Mouse (Mus musculus): ENCODE measurements at regions not wholly inside any gene's neighbourhood (a gene's known extent, or its start where the extent isn't known, plus 50 kb on each side); places are given as distances from the start of the nearest gene placed in this dataset.

- Histone ChIP-seq H3K4me2 (peak overlapping the region; percentile 72), H3K4me3 (peak overlapping the region; percentile 79), H3K9me3 (no peaks in the 10 kb centered on the region), H3K27me3 (replicated peaks) (no peaks in the 10 kb centered on the region), H3K27ac (peak overlapping the region; percentile 98), H3K9ac (peak overlapping the region; percentile 86), H3K4me1 (peaks cover 38% of the 10 kb centered on the region), H3K36me3 (replicated peaks) (no peaks in the 10 kb centered on the region)
- ATAC-seq (replicated peaks), result no peak
- under 1% methylated on average over 16 of the region's 16 CpGs for WGBS
Measured at GRCm38 (mm10) chr13:107887366-107888230, 156.6 kb upstream of the Smim15 start.

GRCm38 (mm10) chr13:107884836-107885235, 159.4 kb upstream of the Smim15 start:
- peaks cover 29% of the 10 kb centered on the region for H3K4me1 ChIP-seq
- 82% methylated on average over 3 of the region's 3 CpGs for WGBS

DNA sequence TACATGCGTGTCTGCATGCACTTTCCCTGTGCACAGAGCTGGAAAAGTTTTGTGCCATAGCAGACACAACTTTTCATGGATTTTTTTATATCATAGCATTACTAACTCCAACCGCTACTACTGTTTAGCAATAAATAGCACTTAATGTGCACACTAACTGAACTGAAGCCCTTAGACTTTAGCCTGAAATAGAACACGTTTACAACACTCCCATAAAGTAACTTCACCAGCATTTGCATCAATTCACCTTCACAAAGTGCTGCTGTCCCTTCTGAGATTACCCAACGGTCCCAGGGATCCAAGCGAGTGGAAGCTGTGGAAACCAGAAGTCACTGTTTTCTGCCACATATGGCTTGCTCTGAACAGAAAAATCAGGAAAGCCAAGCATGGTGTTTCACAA, 161.9 kb upstream of the Smim15 start:
- Histone ChIP-seq H3K9me3 (no peaks in the 10 kb centered on the region), H3K9ac (no peak overlapping the region), H3K36me3 (replicated peaks) (no peaks in the 10 kb centered on the region), H3K27ac (no peak overlapping the region), H3K4me1 (peaks cover 28% of the 10 kb centered on the region), H3K4me3 (no peak overlapping the region), H3K4me2 (no peak overlapping the region), H3K27me3 (replicated peaks) (no peaks in the 10 kb centered on the region)
- 88% methylated on average over 5 of the region's 5 CpGs for WGBS
- ATAC-seq (replicated peaks), result no peak

More at GRCm38 (mm10) chr13:107884836-107885235, 159.4 kb upstream of the Smim15 start:
- no peaks in the 10 kb centered on the region for H3K36me3 ChIP-seq (replicated peaks)
- no peak overlapping the region for H3K4me2 ChIP-seq
- no peaks in the 10 kb centered on the region for H3K27me3 ChIP-seq (replicated peaks)
- H3K4me3 ChIP-seq, result no peak overlapping the region
- H3K27ac ChIP-seq, result no peak overlapping the region
- ATAC-seq (replicated peaks), result no peak
- no peaks in the 10 kb centered on the region for H3K9me3 ChIP-seq
- no peak overlapping the region for H3K9ac ChIP-seq

DNA sequence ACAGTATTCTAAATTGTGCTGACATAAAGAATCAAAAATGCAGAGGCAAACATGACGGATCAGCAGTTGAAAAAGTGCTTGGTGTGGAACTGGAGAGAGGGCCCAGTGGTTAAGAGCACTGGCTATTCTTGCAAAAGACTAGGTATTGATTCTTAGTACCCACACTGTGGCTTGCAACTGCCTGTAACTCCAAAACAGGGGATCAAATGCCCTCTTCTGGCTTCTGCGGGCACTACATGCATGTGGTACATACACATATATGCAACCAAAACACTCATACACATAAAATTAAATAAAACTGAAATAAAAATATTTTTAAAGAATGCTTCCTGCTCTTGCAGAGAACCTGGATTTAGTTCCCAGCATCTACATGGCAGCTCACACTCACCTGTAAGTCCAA, 163.7 kb upstream of the Smim15 start:
- no peaks in the 10 kb centered on the region for H3K9me3 ChIP-seq
- H3K4me1 ChIP-seq, result peaks cover 17% of the 10 kb centered on the region
- no peak overlapping the region for H3K4me2 ChIP-seq
- H3K36me3 ChIP-seq (replicated peaks), result no peaks in the 10 kb centered on the region
- H3K27me3 ChIP-seq (replicated peaks), result no peaks in the 10 kb centered on the region
- no peak overlapping the region for H3K9ac ChIP-seq
- no peak overlapping the region for H3K4me3 ChIP-seq
- no peak for ATAC-seq (replicated peaks)
- 98% methylated on average over 2 of the region's 2 CpGs for WGBS
- H3K27ac ChIP-seq, result no peak overlapping the region

DNA sequence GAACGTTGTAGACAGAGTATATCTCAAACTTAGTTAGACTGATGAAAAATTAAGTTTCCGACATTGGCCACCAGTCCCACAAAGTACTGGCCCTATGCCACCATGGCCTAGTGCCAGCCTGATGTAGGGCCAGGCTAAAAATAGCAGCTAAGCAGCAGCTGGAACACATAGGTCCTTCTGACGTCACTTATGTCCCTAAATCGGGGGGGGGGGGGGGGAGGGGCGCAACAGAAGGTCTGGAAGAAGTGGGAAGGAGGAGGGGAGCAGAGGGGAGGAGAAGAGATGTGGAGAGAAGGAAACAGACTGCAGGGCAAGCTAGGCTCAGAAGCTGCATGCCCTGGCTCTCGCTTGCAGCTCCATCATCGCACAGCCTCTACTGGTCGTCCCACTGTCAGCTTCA, 164.7 kb upstream of the Smim15 start:
- Histone ChIP-seq H3K9ac (no peak overlapping the region), H3K36me3 (replicated peaks) (no peaks in the 10 kb centered on the region), H3K4me3 (no peak overlapping the region), H3K27ac (no peak overlapping the region), H3K9me3 (no peaks in the 10 kb centered on the region), H3K4me2 (no peak overlapping the region), H3K27me3 (replicated peaks) (no peaks in the 10 kb centered on the region), H3K4me1 (peaks cover 11% of the 10 kb centered on the region)
- 78% methylated on average over 7 of the region's 8 CpGs for WGBS
- no peak for ATAC-seq (replicated peaks)

DNA sequence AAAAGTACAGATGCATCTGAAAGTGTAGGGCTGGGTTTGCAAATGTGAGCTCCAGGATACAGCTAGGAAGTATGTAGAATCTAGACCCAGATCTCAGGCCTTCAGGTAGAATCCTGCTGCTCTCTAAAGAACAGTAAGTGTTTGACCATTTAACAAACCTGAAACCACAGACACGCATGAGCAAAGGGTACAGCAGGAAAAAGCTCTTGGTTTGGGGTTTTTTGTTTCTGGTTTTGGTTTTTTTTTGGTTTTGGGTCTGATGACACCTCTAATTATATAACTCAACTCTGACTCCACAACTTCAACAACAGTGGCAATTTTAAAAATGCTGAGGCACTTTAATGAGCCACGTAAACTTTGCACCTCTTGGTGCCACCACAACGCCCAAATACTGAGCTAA, 165.3 kb upstream of the Smim15 start:
- Histone ChIP-seq H3K36me3 (replicated peaks) (no peaks in the 10 kb centered on the region), H3K4me2 (no peak overlapping the region), H3K27me3 (replicated peaks) (no peaks in the 10 kb centered on the region), H3K4me1 (peaks cover 6% of the 10 kb centered on the region), H3K27ac (no peak overlapping the region), H3K4me3 (no peak overlapping the region), H3K9ac (no peak overlapping the region), H3K9me3 (no peaks in the 10 kb centered on the region)
- 99% methylated on average over 3 of the region's 3 CpGs for WGBS
- no peak for ATAC-seq (replicated peaks)

DNA sequence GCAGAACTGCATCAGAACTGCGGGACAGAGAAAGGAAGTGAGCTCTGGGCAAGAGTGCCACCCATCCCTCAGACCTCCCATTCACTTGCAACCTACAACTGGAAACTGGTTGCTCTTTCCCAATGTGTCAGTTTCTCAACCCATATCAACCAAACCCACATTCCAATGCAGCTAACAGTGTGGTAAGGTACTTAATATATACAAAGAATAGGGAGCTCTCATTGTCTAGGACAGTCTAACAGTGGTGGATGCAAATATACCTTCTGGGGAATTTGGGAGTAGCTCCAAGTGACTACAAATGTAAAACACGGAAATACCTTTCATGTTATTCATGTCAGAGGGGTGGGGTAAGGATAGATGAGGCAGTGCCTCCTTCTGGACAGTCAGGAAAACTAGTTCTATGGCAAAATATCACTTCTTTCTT, 171.0 kb upstream of the Smim15 start:
- WGBS, result 70% methylated on average over 2 of the region's 2 CpGs
- ATAC-seq (replicated peaks), result no peak

DNA sequence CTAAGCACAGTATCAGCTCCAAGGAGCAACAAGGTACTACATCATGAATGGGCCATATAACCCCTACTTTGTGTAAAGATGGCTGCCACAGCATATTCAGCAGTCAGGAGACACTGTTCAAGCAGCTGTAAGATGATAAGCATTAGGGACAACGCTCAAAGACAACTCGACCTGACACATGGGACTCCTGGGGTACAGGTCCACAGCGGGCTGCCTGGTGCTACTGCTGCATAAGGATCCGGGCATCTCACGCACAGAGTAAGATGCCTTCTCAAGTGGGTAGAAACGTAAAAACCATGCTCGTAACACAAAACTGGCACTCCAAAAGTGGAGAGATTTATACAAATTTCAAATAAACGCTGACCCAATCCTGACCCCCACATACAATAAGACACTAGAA, 171.7 kb upstream of the Smim15 start:
- Histone ChIP-seq H3K27me3 (replicated peaks) (no peaks in the 10 kb centered on the region), H3K27ac (no peak overlapping the region), H3K9ac (no peak overlapping the region), H3K4me2 (no peak overlapping the region), H3K4me3 (no peak overlapping the region), H3K36me3 (replicated peaks) (no peaks in the 10 kb centered on the region), H3K9me3 (no peaks in the 10 kb centered on the region), H3K4me1 (peaks cover 33% of the 10 kb centered on the region)
- no peak for ATAC-seq (replicated peaks)
- WGBS, result 84% methylated on average over 8 of the region's 8 CpGs

More for the DNA sequence above, 171.0 kb upstream of the Smim15 start:
- Histone ChIP-seq H3K27me3 (replicated peaks) (no peaks in the 10 kb centered on the region), H3K9ac (no peak overlapping the region), H3K4me2 (no peak overlapping the region), H3K9me3 (no peaks in the 10 kb centered on the region), H3K4me3 (no peak overlapping the region), H3K4me1 (peaks cover 31% of the 10 kb centered on the region), H3K36me3 (replicated peaks) (no peaks in the 10 kb centered on the region), H3K27ac (no peak overlapping the region)

DNA sequence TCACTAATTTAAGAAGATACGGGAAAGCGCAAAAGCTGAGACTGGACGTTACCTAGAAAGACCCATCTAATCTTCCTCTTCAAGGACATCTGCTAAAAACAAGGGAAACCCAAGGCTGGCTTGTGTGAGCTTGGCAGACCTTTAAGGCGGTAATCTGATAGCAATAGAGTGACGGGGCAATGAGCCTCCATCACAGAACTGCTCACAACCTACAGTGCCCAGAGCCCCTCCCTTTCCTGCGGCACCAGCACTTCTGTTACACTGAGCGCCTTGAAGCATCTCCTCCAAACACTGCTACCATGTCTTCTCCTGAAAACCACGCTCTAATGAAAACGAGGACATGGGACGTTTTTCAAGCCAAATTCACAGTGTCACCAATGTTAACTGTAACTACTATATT, 172.1 kb upstream of the Smim15 start:
- 71% methylated on average over 10 of the region's 10 CpGs for WGBS
- Histone ChIP-seq H3K4me1 (peaks cover 33% of the 10 kb centered on the region), H3K27ac (no peak overlapping the region)

DNA sequence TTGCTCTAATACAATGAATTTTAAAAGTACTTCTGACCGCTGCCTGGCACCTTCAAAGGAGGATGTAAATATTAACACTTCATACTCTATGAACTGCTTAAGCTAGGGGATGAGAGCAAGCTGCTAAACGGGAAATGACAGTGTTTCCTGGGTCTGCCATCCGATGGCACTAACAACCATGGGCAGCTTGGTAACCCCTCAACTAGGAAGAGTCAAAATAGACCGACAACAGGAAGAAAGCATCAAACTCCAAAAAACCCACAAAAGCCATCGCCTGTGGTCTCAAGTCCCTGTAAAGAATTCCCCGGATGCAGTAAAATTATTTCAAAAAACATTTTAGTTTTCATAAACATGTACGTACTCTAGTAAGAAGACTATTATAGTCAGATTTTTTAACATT, 175.3 kb upstream of the Smim15 start:
- no peaks in the 10 kb centered on the region for H3K9me3 ChIP-seq
- H3K9ac ChIP-seq, result no peak overlapping the region
- ATAC-seq (replicated peaks), result no peak
- H3K4me2 ChIP-seq, result no peak overlapping the region
- H3K27ac ChIP-seq, result no peak overlapping the region
- no peak overlapping the region for H3K4me3 ChIP-seq
- H3K4me1 ChIP-seq, result peaks cover 39% of the 10 kb centered on the region
- H3K27me3 ChIP-seq (replicated peaks), result no peaks in the 10 kb centered on the region
- WGBS, result 83% methylated on average over 7 of the region's 7 CpGs
- H3K36me3 ChIP-seq (replicated peaks), result no peaks in the 10 kb centered on the region

More for the DNA sequence above, 172.1 kb upstream of the Smim15 start:
- no peak overlapping the region for H3K4me3 ChIP-seq
- no peak overlapping the region for H3K4me2 ChIP-seq
- no peak for ATAC-seq (replicated peaks)
- H3K36me3 ChIP-seq (replicated peaks), result no peaks in the 10 kb centered on the region
- H3K27me3 ChIP-seq (replicated peaks), result no peaks in the 10 kb centered on the region
- H3K9ac ChIP-seq, result no peak overlapping the region
- H3K9me3 ChIP-seq, result no peaks in the 10 kb centered on the region

GRCm38 (mm10) chr13:107866825-107867224, 177.4 kb upstream of the Smim15 start:
- H3K9me3 ChIP-seq, result no peaks in the 10 kb centered on the region
- peaks cover 26% of the 10 kb centered on the region for H3K4me1 ChIP-seq
- no peak overlapping the region for H3K4me3 ChIP-seq
- no peak overlapping the region for H3K27ac ChIP-seq
- no peaks in the 10 kb centered on the region for H3K36me3 ChIP-seq (replicated peaks)
- ATAC-seq (replicated peaks), result no peak
- H3K27me3 ChIP-seq (replicated peaks), result no peaks in the 10 kb centered on the region
- H3K9ac ChIP-seq, result no peak overlapping the region
- H3K4me2 ChIP-seq, result no peak overlapping the region
- WGBS, result 88% methylated on average over 4 of the region's 4 CpGs

DNA sequence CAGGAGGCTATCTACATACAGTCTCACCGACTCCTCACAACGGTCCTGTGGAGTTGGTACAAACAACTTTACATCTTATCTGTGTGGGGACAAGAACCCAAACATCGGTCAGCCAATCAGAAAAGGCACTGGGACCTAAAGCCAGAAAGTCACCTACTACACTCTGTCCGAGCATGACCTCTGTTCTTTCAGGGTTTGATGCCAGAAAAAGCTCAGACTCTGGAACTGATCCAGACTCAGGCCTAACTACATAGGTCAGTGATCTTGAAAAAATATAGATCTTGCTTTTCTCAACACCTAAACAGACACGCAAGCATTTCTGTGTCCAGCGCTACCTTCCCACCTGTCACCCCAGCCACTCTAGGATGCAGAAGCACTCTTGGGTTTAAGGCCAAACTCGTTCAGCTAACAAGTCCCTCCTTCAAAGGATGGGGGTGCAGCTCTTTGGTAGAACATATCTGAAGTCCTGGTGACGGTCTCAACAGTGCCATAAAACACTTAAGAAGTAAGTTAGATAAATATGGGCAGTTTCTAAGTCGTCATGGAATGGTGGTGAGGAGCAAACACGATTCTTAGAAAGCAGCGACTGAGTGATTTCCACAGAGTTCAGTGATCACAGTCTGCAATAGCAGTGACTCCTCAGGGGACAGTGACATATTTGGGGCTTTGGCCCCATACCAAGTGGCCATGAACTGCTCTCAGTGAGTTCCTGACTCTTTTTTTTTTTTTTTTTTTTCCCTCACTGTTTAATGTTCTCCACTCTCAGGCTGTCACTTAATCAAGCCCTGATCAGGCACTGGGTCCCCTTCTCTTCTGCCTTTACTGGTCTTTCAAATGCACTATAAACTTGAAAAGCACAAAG, 181.2 kb upstream of the Smim15 start:
- Histone ChIP-seq H3K4me2 (no peak overlapping the region), H3K4me1 (peaks cover 23% of the 10 kb centered on the region), H3K4me3 (no peak overlapping the region), H3K9me3 (no peaks in the 10 kb centered on the region), H3K27ac (no peak overlapping the region), H3K36me3 (replicated peaks) (no peaks in the 10 kb centered on the region), H3K9ac (no peak overlapping the region), H3K27me3 (replicated peaks) (no peaks in the 10 kb centered on the region)
- ATAC-seq (replicated peaks), result no peak
- WGBS, result 85% methylated on average over 11 of the region's 11 CpGs
